In the genomic region with DNA sequence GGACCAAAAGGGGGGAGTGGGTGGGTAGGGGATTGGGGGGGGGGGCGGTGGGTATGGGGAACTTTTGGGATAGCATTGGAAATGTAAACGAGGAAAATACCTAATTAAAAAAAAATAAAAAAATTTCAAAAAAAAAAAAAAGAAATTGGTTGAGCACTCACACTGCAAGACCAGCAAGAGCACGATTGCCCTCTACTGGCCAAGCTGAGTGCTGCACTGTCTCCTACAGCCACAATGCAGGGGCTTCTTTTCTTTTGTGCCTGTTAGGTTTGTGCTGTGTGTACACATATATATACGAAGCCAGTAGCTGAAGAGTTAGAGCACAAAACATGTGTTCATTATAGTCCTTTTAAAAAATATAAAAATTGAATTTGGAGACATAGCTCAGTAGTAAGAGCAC, we compare ENCODE assay signal across 9 mouse cellular contexts. TPM values are rescaled to one million over a fixed set of nuclear protein-coding genes. Genes with fewer than 3 reads are reported as not detected.
A peak's percentile ranks its signal among the peaks of the same experiment; 100 is the strongest.
DNase-seq lines count a peak whose midpoint lies in the region; ATAC-seq and TF ChIP-seq lines count a peak whose summit lies in the region.
"Had no signal": no experiment of that assay in that cellular context is flagged by ENCODE, and none has a peak within 500 bp of the region (broad histone marks: within the 10 kb centered on the region; RNA-seq: fewer than 3 reads in every experiment).

No protein-coding gene starts in this region.

- TF ChIP-seq RAD21 in CH12.LX (IDR thresholded peaks at IDR 0.05; ENCODE audit: low read depth, low read length): peak; percentile 36

- peak; percentile 8 to 57 for DNase-seq in adrenal gland, adult (ENCODE audit: inconsistent age in 2 of 2, low spot score in 1 of 2)
- no peak for DNase-seq in adrenal gland, postnatal 4 days (ENCODE audit: low spot score in 2 of 2)
- peak; percentile 34 for DNase-seq in kidney, adult 9 months
- DNase-seq in CH12.LX (ENCODE audit: extremely low read depth): peak; percentile 33
- peak; percentile 4 for DNase-seq in embryo, embryonic 11.5 days (ENCODE audit: low read depth, low spot score)
- peak; percentile 12 for DNase-seq in limb, embryonic 14.5 days (ENCODE audit: low spot score)
- peak; percentile 48 for DNase-seq in stomach, postnatal 0 days (ENCODE audit: low spot score)

- ATAC-seq in kidney, embryonic 14.5 days (ENCODE audit: low FRiP score, low TSS enrichment): no peak
- ATAC-seq in limb, embryonic 14.5 days (ENCODE audit: low FRiP score, low read depth): no peak
- ATAC-seq in stomach, postnatal 0 days (ENCODE audit: low FRiP score, low TSS enrichment): no peak

- H3K36me3 ChIP-seq in kidney, embryonic 14.5 days (ENCODE audit: control insufficient read depth, insufficient read depth, low read length): no peaks in the 10 kb centered on the region
- H3K36me3 ChIP-seq in CH12.LX (replicated peaks in 1 of 2; ENCODE audit: control insufficient read depth in 1 of 2, insufficient read depth in 1 of 2, low read length in 1 of 2): no peaks in the 10 kb centered on the region
- H3K36me3 ChIP-seq in limb, embryonic 14.5 days (ENCODE audit: control insufficient read depth, insufficient read depth, low read length): no peaks in the 10 kb centered on the region
- no peaks in the 10 kb centered on the region for H3K36me3 ChIP-seq in stomach, postnatal 0 days (ENCODE audit: control insufficient read depth, insufficient read depth, low read length)
- H3K36me3 ChIP-seq: limb, embryonic 13.5 days had no signal

- H3K27ac ChIP-seq in kidney, embryonic 14.5 days (ENCODE audit: low read depth, low read length): no peak overlapping the region
- H3K27ac ChIP-seq in CH12.LX (ENCODE audit: insufficient read depth, low read depth): no peak overlapping the region
- H3K27ac ChIP-seq in limb, embryonic 14.5 days (replicated peaks; ENCODE audit: low read depth, low read length): no peak overlapping the region
- H3K27ac ChIP-seq in stomach, postnatal 0 days (replicated peaks): no peak overlapping the region
- H3K27ac ChIP-seq: limb, embryonic 13.5 days had no signal

- no peak for TF ChIP-seq EP300 in CH12.LX (IDR thresholded peaks at IDR 0.05; ENCODE audit: low read length)
- TF ChIP-seq EP300 in stomach, postnatal 0 days (optimal IDR thresholded peaks at IDR 0.05): no peak

- 19% methylated on average over 4 of the region's 4 CpGs for WGBS in kidney, embryonic 14.5 days
- WGBS in limb, embryonic 14.5 days: 28% methylated on average over 3 of the region's 4 CpGs
- 22% methylated on average over 4 of the region's 4 CpGs for WGBS in stomach, postnatal 0 days

- H3K4me3 ChIP-seq in kidney, embryonic 14.5 days (ENCODE audit: low read length): no peak overlapping the region
- no peak overlapping the region for H3K4me3 ChIP-seq in CH12.LX (replicated peaks in 1 of 3; ENCODE audit: low read depth in 2 of 3, low read length in 2 of 3, poor library complexity in 1 of 3)
- H3K4me3 ChIP-seq in limb, embryonic 14.5 days (replicated peaks; ENCODE audit: low read length): no peak overlapping the region
- H3K4me3 ChIP-seq in stomach, postnatal 0 days (ENCODE audit: low read depth, low read length): no peak overlapping the region
- H3K4me3 ChIP-seq: limb, embryonic 13.5 days had no signal

- no peaks in the 10 kb centered on the region for H3K79me2 ChIP-seq in CH12.LX (replicated peaks; ENCODE audit: control insufficient read depth, extremely low read depth, insufficient read depth, poor library complexity, severe bottlenecking)

- dilution Hi-C loops in CH12.LX (cut with MboI; ENCODE audit: extremely low pct_ligation_motif_present, extremely low pct_unique_long_range_greater_than_20kb, low sequenced_read_pairs): no loop called here

- H3K4me1 ChIP-seq in kidney, embryonic 14.5 days (ENCODE audit: control insufficient read depth, insufficient read depth, low read length): no peaks in the 10 kb centered on the region
- H3K4me1 ChIP-seq in CH12.LX (ENCODE audit: control insufficient read depth in 1 of 2, insufficient read depth in 2 of 2): no peaks in the 10 kb centered on the region
- no peaks in the 10 kb centered on the region for H3K4me1 ChIP-seq in limb, embryonic 14.5 days (ENCODE audit: control insufficient read depth, insufficient read depth, low read length)
- H3K4me1 ChIP-seq in stomach, postnatal 0 days (replicated peaks; ENCODE audit: control insufficient read depth, insufficient read depth): no peaks in the 10 kb centered on the region
- H3K4me1 ChIP-seq: limb, embryonic 13.5 days had no signal

- no peaks in the 10 kb centered on the region for H3K9me3 ChIP-seq in kidney, embryonic 14.5 days (ENCODE audit: control insufficient read depth, low read length)
- no peaks in the 10 kb centered on the region for H3K9me3 ChIP-seq in CH12.LX (replicated peaks; ENCODE audit: low read length)
- H3K9me3 ChIP-seq in limb, embryonic 14.5 days (ENCODE audit: control insufficient read depth, low read length): no peaks in the 10 kb centered on the region
- H3K9me3 ChIP-seq in stomach, postnatal 0 days (ENCODE audit: control insufficient read depth, low read length): no peaks in the 10 kb centered on the region
- H3K9me3 ChIP-seq: limb, embryonic 13.5 days had no signal

- TF ChIP-seq POLR2A in CH12.LX (IDR thresholded peaks at IDR 0.05; ENCODE audit: low read depth, low read length): no peak
- TF ChIP-seq POLR2A in limb, embryonic 14.5 days (IDR thresholded peaks at IDR 0.05; ENCODE audit: borderline replicate concordance, extremely low read depth, insufficient read depth, insufficient read length): no peak

- no peaks in the 10 kb centered on the region for H3K27me3 ChIP-seq in kidney, embryonic 14.5 days (ENCODE audit: control insufficient read depth, insufficient read depth, low read length)
- no peaks in the 10 kb centered on the region for H3K27me3 ChIP-seq in CH12.LX (replicated peaks)
- H3K27me3 ChIP-seq in limb, embryonic 14.5 days (ENCODE audit: control insufficient read depth, insufficient read depth, low read length): no peaks in the 10 kb centered on the region
- no peaks in the 10 kb centered on the region for H3K27me3 ChIP-seq in stomach, postnatal 0 days (ENCODE audit: control insufficient read depth, insufficient read depth, low read length)
- H3K27me3 ChIP-seq: limb, embryonic 13.5 days had no signal

- no peak overlapping the region for H3K9ac ChIP-seq in kidney, embryonic 14.5 days (ENCODE audit: low read depth, low read length)
- no peak overlapping the region for H3K9ac ChIP-seq in CH12.LX (ENCODE audit: insufficient read depth, low read depth)
- H3K9ac ChIP-seq in limb, embryonic 14.5 days (ENCODE audit: low read depth, low read length, severe bottlenecking): no peak overlapping the region
- no peak overlapping the region for H3K9ac ChIP-seq in stomach, postnatal 0 days (ENCODE audit: low read length)
- H3K9ac ChIP-seq: limb, embryonic 13.5 days had no signal

- in situ Hi-C loops in CH12.LX (cut with MboI; ENCODE audit: low pct_ligation_motif_present, low pct_unique_long_range_greater_than_20kb, low sequenced_read_pairs): no loop called here

- TF ChIP-seq CTCF in CH12.LX (conservative IDR thresholded peaks at IDR 0.05 in 1 of 2, IDR thresholded peaks at IDR 0.05 in 1 of 2; ENCODE audit: low read depth in 2 of 2, low read length in 2 of 2): peak; percentile 61 to 66
- TF ChIP-seq CTCF in stomach, postnatal 0 days (IDR thresholded peaks at IDR 0.05; ENCODE audit: low read depth): peak; percentile 72

- no peak overlapping the region for H3K4me2 ChIP-seq in kidney, embryonic 14.5 days (replicated peaks; ENCODE audit: low read depth, low read length)
- H3K4me2 ChIP-seq in CH12.LX (ENCODE audit: insufficient read depth, low read depth, poor library complexity, severe bottlenecking): no peak overlapping the region
- no peak overlapping the region for H3K4me2 ChIP-seq in limb, embryonic 14.5 days (replicated peaks; ENCODE audit: low read depth, low read length, severe bottlenecking)
- no peak overlapping the region for H3K4me2 ChIP-seq in stomach, postnatal 0 days (replicated peaks; ENCODE audit: low read depth)
- H3K4me2 ChIP-seq: limb, embryonic 13.5 days had no signal

TF ChIP-seq in CH12.LX, 34 proteins besides CTCF, POLR2A, EP300 and RAD21:
- TF ChIP-seq MAZ (IDR thresholded peaks at IDR 0.05; ENCODE audit: low read depth, low read length) (no peak), ZNF384 (IDR thresholded peaks at IDR 0.05; ENCODE audit: low read depth, low read length) (peak; percentile 72), USF2 (conservative IDR thresholded peaks at IDR 0.05; ENCODE audit: low read depth, low read length) (no peak)

RNA-seq across cellular contexts. Expression of gene Mup20, which starts 55.6 kb away (rescaled TPM):
- not detected for total RNA-seq in adrenal gland, postnatal 4 days (2021)
- not detected in 2 replicates for polyA plus RNA-seq in kidney, embryonic 14.5 days (2014; fragmentation: Nextera tagmentation; extraction: Ambion mirVana)
- total RNA-seq in CH12.LX (2012; rRNA removed): not detected in 2 replicates
- total RNA-seq in CH12.LX (2014; rRNA removed): not detected in 2 replicates
- not detected in 2 replicates for polyA plus RNA-seq in CH12.LX (2012; ENCODE audit: insufficient read length, low read depth)
- not detected in 2 replicates for polyA plus RNA-seq in limb, embryonic 14.5 days (2012; rRNA removed)
- polyA plus RNA-seq in limb, embryonic 14.5 days (2014; fragmentation: Nextera tagmentation; extraction: Ambion mirVana): not detected in 2 replicates
- not detected in 2 replicates for polyA plus RNA-seq in stomach, postnatal 0 days (2015; fragmentation: Nextera tagmentation; extraction: Ambion mirVana)
- polyA plus RNA-seq: limb, embryonic 13.5 days had no signal

Comparison
In these comparisons a context has a peak if more than half of its experiments do, and no peak if none do; other contexts are left out.
1. DNase-seq: peak in adrenal gland, adult (2 of 2), kidney, adult 9 months (single experiment), CH12.LX (single experiment), embryo, embryonic 11.5 days (single experiment), limb, embryonic 14.5 days (single experiment) and stomach, postnatal 0 days (single experiment); none in adrenal gland, postnatal 4 days (0 of 2).